Mouse (Mus musculus): ENCODE results near the gene Cyp2d34. TPM values are rescaled to one million over a fixed set of nuclear protein-coding genes. Genes with fewer than 3 reads are reported as not detected.

Gene Cyp2d34
- polyA plus RNA-seq, 1 experiment from 2014 or later: not detected

Small RNAs within 50 kb of the gene (microRNA-seq; reads per million reads assigned to microRNA genes)
- not detected for gene Gm27463 (ENCODE audit: insufficient number of aligned reads)
- not detected for gene Gm27742 (ENCODE audit: insufficient number of aligned reads)

Other genes starting within 250 kb of the Cyp2d34 start
- gene Cyp2d22, start 240.7 kb downstream of the Cyp2d34 start, polyA plus RNA-seq (2014; fragmentation: Nextera tagmentation; extraction: Ambion mirVana): 2.5 and 3.6 TPM in 2 replicates
- not detected in 2 replicates for gene Cyp2d11, start 226.9 kb downstream of the Cyp2d34 start, polyA plus RNA-seq (2014; fragmentation: Nextera tagmentation; extraction: Ambion mirVana)
- not detected in 2 replicates for gene Cyp2d10, start 213.8 kb downstream of the Cyp2d34 start, polyA plus RNA-seq (2014; fragmentation: Nextera tagmentation; extraction: Ambion mirVana)
- gene Cyp2d9, start 187.5 kb downstream of the Cyp2d34 start, polyA plus RNA-seq (2014; fragmentation: Nextera tagmentation; extraction: Ambion mirVana): not detected in 2 replicates
- gene Cyp2d12, start 65.9 kb downstream of the Cyp2d34 start, polyA plus RNA-seq (2014; fragmentation: Nextera tagmentation; extraction: Ambion mirVana): not detected in 2 replicates
- gene Cyp2d40, start 143.2 kb upstream of the Cyp2d34 start, polyA plus RNA-seq (2014; fragmentation: Nextera tagmentation; extraction: Ambion mirVana): not detected in 2 replicates
- not detected in 2 replicates for gene Cyp2d26, start 173.3 kb upstream of the Cyp2d34 start, polyA plus RNA-seq (2014; fragmentation: Nextera tagmentation; extraction: Ambion mirVana)